Mouse (Mus musculus) left cerebral cortex, postnatal 10 days (tissue): ENCODE results near the gene Ercc6. TPM values are rescaled to one million over a fixed set of nuclear protein-coding genes. Genes with fewer than 3 reads are reported as not detected.

Experiments used
- DNase-seq, 2 experiments: peaks; one replicate each; pipeline ENCODE4 v3.0.0; 2021 to 2022; ENCODE audit warnings: low spot score in 2 of 2, mixed read lengths in 1 of 2; ENCODE audit errors: extremely low spot score in 1 of 2
- intact Hi-C: fragments of 180-260 bp; cut with DNase I; formaldehyde crosslinking; loops from one replicate; pipeline ENCODE4 v1.15.1; 2025
- total RNA-seq, 2 experiments: library from RNA; stranded (reverse); gene quantifications; 2 replicates each; pipeline ENCODE4 v1.2.3; 2021

Gene Ercc6
- total RNA-seq, 2 experiments from 2014 or later: 16.7 to 18.9 TPM

GRCm38 (mm10) chr14:32546676-32547075, 33.4 kb downstream of the Ercc6 start:
- intact Hi-C loops: no loop called here

GRCm38 (mm10) chr14:32551854-32552253, 38.5 kb downstream of the Ercc6 start:
- intact Hi-C loops: no loop called here
- no peak for DNase-seq

More at GRCm38 (mm10) chr14:32546676-32547075, 33.4 kb downstream of the Ercc6 start:
- DNase-seq: no peak

- intact Hi-C loops: no loop called here
- DNase-seq: no peak
Observed at GRCm38 (mm10) chr14:32553198-32553903, 40.0 kb downstream of the Ercc6 start.

- intact Hi-C loops: no loop called here
- DNase-seq: no peak
Observed at GRCm38 (mm10) chr14:32554860-32555526, 41.7 kb downstream of the Ercc6 start.

- no peak for DNase-seq
- intact Hi-C loops: no loop called here
Observed at GRCm38 (mm10) chr14:32561428-32561827, 48.1 kb downstream of the Ercc6 start.

- intact Hi-C loops: no loop called here
- DNase-seq: no peak
Observed at GRCm38 (mm10) chr14:32563661-32564060, 50.3 kb downstream of the Ercc6 start.

- intact Hi-C loops: no loop called here
Observed at GRCm38 (mm10) chr14:32572519-32572918, 59.2 kb downstream of the Ercc6 start.

GRCm38 (mm10) chr14:32578420-32578819, 65.1 kb downstream of the Ercc6 start:
- intact Hi-C loops: no loop called here
- DNase-seq: no peak

More at GRCm38 (mm10) chr14:32572519-32572918, 59.2 kb downstream of the Ercc6 start:
- DNase-seq: no peak

- DNase-seq: no peak
- intact Hi-C loops: no loop called here
Observed at GRCm38 (mm10) chr14:32583696-32584095, 70.4 kb downstream of the Ercc6 start.

GRCm38 (mm10) chr14:32587013-32587784, 73.9 kb downstream of the Ercc6 start:
- intact Hi-C loops: loop anchor here (5.0 kb wide), 1 partner anchor 55 kb away; no protein-coding TSS in a partner anchor
- DNase-seq: peak; percentile 75 to 79

GRCm38 (mm10) chr14:32590377-32590776, 77.1 kb downstream of the Ercc6 start:
- intact Hi-C loops: no loop called here
- no peak for DNase-seq

- intact Hi-C loops: no loop called here
- peak in 1 of 2 experiments; percentile 70 for DNase-seq
Observed at GRCm38 (mm10) chr14:32597232-32598231, 84.2 kb downstream of the Ercc6 start.

- intact Hi-C loops: no loop called here
- DNase-seq: no peak
Observed at GRCm38 (mm10) chr14:32598437-32599219, 85.3 kb downstream of the Ercc6 start.

GRCm38 (mm10) chr14:32599290-32600041, 86.1 kb downstream of the Ercc6 start, which contains the start of gene Prrxl1:
Prrxl1 (plus strand) TSS chr14:32599407.
- DNase-seq: peak in 1 of 2 experiments; percentile 35
- intact Hi-C loops: loop anchor here (10.0 kb wide), 2 partner anchors 525 to 595 kb away; no protein-coding TSS in a partner anchor

GRCm38 (mm10) chr14:32600110-32600509, 86.8 kb downstream of the Ercc6 start:
- intact Hi-C loops: loop anchor here (10.0 kb wide), 2 partner anchors 525 to 595 kb away; no protein-coding TSS in a partner anchor
- DNase-seq: no peak

GRCm38 (mm10) chr14:32605508-32605907, 92.2 kb downstream of the Ercc6 start:
- DNase-seq: no peak
- intact Hi-C loops: loop anchor here (10.0 kb wide), 2 partner anchors 519 to 589 kb away; no protein-coding TSS in a partner anchor
